Mouse (Mus musculus) T-helper 1 cell (primary cell): Measurements from ENCODE around the gene Prrc2b.

Experiments
- in situ Hi-C: fragments of 300-600 bp; cut with MboI, MseI; formaldehyde crosslinking; loops from one replicate; pipeline ENCODE4 v1.15.1; 2025; ENCODE audit warnings: high pct_unique_total_duplicates

The Prrc2b gene

GRCm38 (mm10) chr2:32221577-32221976 is 70.7 kb downstream of the Prrc2b start:
- in situ Hi-C loops: no loop called here

- in situ Hi-C loops: no loop called here
Measured at GRCm38 (mm10) chr2:32222057-32222456, 71.2 kb downstream of the Prrc2b start.

DNA sequence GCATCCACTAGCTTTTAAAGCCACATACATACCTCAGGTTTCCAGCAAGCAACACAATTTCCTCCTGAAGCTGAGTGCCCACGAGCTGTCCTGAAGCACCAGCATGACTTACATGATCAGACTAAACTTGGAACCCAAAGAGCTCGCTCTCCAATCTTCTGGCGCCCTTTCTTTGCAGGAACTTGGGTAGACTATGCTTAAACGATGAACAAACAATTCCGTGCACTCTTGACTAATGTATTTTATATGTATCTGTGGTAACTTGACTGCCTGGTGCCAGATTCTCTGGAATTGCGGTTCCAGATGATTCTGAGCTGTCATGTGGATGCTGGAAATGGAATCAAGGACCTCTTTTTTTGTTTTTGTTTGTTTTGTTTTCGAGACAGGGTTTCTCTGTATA is 84.6 kb downstream of the Prrc2b start:
- in situ Hi-C loops: no loop called here

GRCm38 (mm10) chr2:32235886-32236759 is 85.2 kb downstream of the Prrc2b start, which contains the start of gene Pomt1:
Gene Pomt1, plus strand, starts transcription at chr2:32236590.
- in situ Hi-C loops: no loop called here

DNA sequence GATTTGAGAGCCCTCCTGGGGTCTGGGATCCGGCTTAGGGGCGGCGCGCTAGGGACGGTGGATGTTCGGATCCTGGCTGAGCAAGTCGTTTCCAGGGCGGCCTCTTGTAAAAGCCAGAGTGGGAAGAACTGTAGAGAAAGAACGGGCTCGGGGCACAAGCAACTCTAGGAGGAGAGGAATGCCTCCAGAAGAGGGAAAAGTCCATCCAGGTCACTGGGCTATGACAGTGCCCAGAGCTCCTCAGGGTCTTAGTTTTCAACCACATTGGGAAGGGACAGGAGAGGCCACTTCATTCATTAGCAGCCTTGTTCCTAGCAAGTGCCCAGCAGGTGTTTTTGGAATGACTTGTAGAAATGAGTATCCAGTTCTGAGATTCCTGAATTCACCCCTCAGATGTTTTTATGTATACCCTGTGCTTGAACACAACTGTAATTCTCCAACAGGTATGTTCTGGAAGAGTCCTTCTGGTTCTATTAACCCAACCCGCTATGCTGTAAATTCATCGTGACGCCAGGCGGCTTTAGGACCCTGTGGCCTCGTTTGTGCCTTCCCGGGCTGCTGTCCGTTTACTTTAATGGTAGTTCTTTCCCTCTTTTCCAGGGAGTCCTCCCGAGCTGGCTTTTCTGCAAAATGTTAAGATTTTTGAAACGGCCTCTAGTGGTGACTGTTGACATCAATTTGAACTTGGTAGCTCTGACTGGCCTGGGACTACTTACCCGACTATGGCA is 86.0 kb downstream of the Prrc2b start:
- in situ Hi-C loops: no loop called here

DNA sequence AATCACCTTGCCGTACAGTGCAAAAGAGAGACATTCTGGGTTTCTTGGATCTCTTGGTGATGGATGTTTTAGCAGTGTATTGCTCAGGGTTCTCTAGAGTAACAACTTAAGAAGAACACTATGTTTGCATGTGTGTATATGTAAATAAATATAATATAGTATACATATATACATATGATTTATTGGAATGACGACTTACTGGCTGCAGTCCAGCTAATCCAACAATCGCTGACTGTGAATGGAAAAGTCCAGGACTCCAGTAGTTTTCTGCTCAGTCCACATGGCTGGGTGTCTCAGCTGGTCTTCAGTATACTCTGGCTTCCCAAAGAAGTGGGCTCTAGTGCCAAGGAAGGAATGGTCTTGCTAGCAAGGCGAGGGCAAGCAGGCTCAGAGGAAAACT is 86.7 kb downstream of the Prrc2b start:
- in situ Hi-C loops: no loop called here

- in situ Hi-C loops: no loop called here
Measured at GRCm38 (mm10) chr2:32238708-32239435, 88.0 kb downstream of the Prrc2b start.

GRCm38 (mm10) chr2:32240591-32240990 is 89.7 kb downstream of the Prrc2b start:
- in situ Hi-C loops: no loop called here

- in situ Hi-C loops: no loop called here
Measured at GRCm38 (mm10) chr2:32242986-32243385, 92.1 kb downstream of the Prrc2b start.

DNA sequence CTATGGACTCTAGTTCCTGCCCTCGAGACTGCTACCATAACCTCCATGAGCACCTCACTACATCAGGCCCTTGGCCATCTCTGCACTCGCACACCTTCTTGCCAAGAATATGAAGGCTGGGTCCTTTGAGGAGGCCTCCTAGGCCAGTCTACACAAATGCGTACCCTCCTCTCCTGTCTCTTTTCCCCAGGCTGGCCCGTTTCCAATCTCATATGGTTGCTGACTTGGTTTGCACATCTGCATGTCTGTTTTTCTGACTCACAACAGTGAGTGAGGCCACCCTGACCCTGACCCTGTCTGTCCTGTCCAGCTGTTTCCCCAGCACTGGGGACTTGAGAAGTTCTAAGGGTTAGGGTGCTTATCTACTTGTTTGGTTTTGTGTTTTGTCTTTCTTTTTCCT is 95.9 kb downstream of the Prrc2b start:
- in situ Hi-C loops: no loop called here

GRCm38 (mm10) chr2:32248377-32249361 is 97.8 kb downstream of the Prrc2b start:
- in situ Hi-C loops: no loop called here

DNA sequence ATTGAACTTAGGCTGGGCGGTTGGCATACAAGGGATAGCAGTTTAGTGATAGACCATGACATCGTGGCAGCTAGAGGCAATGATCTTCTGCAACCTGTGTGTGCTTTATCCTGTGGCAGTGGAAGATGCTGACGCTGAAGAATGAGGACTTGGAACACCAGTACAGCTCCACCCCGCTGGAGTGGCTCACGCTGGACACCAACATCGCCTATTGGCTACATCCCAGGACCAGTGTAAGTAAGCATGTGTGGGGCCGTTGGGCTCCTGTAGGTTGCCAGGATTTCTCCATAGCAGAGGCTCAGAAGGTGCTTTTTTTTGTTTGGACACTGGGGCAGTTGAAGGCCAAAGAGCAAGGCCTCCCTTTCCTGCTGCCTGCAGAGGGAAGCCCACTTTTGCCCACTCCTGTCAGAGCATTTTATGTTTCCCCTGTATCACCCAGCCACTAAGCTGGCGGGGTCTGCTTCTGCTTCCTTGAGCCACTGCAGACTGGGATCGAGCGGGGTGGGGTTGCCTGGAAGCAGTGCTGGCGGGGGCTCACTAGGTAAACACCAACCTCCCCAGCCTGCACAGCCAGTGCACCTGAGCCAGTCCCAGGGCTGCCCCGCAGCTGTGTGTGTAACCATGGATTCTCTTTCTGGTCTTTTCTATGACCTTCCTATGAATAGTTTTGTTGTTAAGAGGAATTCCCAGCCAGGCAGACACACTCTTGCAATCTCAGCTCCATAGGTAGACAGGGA is 101.1 kb downstream of the Prrc2b start:
- in situ Hi-C loops: no loop called here

DNA sequence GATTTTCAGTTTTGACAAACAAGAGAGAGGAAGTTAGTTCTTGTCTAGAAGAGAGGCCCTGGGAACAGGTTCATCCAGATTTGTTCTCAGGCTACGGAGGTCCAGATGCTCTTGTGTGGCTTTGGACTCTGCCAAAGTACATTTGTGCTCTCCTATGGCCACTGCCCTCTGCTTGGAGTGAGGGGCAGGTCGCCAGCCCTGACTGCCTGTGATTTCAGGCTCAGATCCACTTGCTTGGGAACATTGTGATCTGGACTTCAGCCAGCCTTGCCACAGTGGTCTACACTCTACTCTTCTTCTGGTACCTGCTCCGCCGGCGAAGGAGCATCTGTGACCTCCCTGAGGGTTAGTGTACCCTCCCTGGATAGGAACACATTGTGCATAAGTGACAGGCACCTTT is 101.8 kb downstream of the Prrc2b start:
- in situ Hi-C loops: no loop called here

GRCm38 (mm10) chr2:32253352-32253751 is 102.5 kb downstream of the Prrc2b start:
- in situ Hi-C loops: no loop called here

GRCm38 (mm10) chr2:32254563-32254962 is 103.7 kb downstream of the Prrc2b start:
- in situ Hi-C loops: no loop called here

DNA sequence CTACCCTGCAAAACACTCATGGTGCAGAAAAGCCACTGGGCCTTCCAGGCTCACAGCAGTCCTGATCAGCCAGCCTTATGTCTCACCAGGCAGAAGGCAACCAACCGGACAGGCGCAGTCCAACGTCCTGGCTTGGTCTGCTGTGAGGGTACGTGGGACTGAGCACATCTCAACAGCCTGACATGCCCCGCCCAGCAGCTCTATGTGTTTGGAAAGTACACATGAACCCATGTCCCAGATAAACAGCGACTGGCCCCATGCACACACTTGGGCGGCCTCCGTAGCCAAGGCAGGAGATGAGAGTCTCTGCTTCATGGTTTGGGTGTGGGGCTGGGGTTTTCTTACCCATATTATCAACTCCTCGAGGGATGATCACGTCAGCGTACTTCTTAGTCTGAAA is 105.4 kb downstream of the Prrc2b start:
- in situ Hi-C loops: no loop called here

DNA sequence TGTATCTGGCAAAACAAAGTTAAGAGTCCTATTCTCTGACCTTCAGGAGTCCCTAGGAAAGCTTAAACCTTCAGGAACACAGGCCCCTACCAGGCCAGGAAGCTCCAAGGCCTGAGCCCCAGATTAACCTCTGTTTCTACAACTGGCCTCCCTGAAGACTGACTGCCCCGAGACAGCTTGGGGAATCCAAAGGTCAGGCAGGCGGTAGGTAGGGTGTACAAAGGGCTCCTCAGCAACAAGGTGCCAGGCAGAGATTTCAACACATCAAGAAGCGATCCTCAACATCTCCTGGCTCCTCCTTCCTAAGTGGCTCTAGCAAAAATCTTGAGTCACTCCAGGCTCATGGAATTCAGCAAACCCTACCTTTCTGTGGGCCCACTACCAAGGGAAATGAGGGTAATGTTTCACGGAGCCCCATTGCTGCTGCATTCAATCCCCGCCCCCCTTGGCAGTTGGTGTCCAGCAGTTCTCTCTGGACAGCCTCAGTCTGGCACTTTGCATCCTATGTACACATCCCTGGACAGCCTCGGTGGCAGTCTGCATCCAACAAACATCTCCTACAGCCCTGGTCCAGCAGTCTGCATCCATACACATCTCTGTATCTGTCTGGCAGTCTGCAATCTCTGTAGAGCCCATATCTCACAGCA is 108.1 kb downstream of the Prrc2b start:
- in situ Hi-C loops: no loop called here

DNA sequence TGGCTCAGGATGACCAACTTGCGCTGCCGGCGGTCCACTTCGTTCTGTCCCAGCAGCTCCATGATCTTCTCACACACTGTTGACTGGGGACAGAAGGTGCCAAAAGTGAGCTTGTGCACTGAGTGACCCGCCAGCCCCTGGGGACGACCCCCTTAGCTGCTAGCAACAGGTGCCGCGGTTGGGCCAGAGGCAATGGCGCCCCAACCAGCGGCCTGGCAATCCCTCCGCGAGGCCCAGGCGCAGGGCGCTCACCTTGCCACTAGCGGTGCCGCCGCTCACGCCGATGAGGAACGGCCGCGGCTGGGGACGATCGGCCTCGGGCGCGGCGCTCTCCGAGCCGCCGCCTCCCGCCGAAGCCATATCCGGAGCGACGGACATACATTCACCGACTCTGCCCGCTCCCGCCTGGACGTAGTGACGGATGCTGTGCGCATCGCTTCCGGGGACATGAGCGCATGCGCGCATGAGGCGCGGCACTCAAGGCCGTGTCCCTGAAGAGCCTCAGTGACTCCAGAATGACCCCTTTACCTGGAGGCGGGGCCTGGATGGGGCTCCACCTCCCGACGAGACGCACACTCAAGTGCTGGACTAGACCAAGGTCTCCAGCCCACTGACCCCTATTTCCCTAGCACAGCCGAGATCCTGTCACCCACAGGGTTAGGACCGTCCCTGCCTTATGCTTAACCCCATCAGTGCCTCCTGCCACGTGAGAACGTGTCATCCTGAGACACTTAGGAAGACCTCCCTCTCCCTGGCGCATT is 109.0 kb downstream of the Prrc2b start, which contains the start of gene Uck1:
Gene Uck1 (minus strand): TSS at position 503 of the 761 bp plus-strand sequence.
- in situ Hi-C loops: no loop called here

GRCm38 (mm10) chr2:32260635-32261034 is 109.8 kb downstream of the Prrc2b start:
- in situ Hi-C loops: no loop called here
